Mouse (Mus musculus): ENCODE results near the gene Fanca.

GRCm38 (mm10) chr8:123245543-123245942 lies 72.8 kb downstream of the Fanca start:
- TF ChIP-seq CTCF (conservative IDR thresholded peaks at IDR 0.05; ENCODE audit: low read length) (no peak), POU5F1 (IDR thresholded peaks at IDR 0.05; ENCODE audit: borderline replicate concordance, low read length) (no peak), NANOG (IDR thresholded peaks at IDR 0.05; ENCODE audit: borderline replicate concordance, low read length) (no peak)

Measured in E14TG2a.4 (cell line).